Mouse (Mus musculus) NIH3T3 (cell line): Measurements from ENCODE around the gene Flvcr2.
"Not testable (repeated sequence)": the region's sequence is repeated elsewhere in the genome, so short reads cannot be mapped to it uniquely, and the experiment has no call there.

Experiments used
- DNase-seq: peaks from one replicate; pipeline ENCODE4 v3.0.0-alpha.2; 2012; ENCODE audit warnings: low read depth

Flvcr2 gene

DNA sequence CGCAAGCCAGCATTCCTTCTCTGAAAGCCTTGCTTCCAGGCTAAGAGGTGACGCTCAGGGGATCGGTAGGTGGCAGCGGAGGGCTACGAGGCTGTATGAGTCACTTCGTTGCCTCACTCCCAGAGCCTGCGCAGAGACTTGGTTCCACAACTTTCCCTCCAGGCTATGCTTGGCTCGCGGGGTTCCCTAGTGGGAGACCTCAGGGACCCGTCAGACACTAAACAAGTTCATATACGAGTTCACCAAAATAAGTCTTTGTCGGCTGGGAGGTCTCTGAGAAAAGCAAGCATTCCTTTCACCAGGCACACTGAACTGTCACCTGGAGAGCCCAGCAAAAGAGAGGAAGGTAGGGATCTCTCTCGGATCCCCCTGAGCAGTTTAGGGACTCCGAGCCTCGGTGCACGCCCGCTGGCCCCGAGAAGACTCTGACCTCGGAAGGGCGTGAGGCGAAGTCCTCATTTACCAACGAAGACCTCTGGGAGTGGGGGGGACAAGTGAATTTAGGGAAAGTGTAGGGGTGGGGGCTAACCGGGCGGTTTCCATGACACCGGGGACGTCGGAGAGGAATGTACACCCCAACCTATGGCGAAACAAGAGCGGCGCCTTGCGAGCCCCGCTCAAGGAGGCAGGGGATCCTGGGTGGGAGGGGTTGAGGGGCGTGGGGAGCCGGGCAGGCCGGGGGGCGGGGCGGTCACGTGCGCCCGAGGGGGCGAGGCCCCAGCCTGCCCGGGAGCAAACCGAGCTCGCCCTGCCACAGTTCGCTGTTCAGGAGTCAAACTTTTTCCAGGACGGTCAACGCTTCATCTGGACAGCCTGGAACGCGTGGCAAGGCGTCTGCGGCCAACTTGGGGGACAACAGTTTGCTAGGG, at the start of gene Flvcr2:
TSS of gene Flvcr2 (plus strand) at position 713 of the 869 bp plus-strand sequence.
- DNase-seq = peak; percentile 79

DNA sequence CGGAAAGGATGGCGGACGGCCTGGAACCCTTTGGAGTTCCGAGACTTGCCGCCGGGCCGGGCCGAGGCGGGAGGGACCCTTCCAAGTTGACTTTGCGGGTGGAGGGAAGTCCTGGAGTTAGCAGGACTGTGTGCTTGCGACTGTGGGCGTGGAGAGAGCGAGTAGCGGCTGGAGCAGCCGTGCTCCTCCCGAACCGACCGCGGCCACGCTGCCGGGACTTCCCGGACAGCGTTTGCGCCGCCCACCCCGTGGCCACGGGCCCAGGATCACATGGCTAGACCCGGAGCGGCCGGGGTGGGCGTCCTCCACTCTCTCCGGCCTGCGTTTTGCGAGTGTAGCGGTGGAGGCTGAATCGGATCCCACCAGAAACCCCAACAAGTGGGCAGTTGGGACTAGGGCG, 48.2 kb upstream of the Flvcr2 start:
- DNase-seq = not testable (repeated sequence)

DNA sequence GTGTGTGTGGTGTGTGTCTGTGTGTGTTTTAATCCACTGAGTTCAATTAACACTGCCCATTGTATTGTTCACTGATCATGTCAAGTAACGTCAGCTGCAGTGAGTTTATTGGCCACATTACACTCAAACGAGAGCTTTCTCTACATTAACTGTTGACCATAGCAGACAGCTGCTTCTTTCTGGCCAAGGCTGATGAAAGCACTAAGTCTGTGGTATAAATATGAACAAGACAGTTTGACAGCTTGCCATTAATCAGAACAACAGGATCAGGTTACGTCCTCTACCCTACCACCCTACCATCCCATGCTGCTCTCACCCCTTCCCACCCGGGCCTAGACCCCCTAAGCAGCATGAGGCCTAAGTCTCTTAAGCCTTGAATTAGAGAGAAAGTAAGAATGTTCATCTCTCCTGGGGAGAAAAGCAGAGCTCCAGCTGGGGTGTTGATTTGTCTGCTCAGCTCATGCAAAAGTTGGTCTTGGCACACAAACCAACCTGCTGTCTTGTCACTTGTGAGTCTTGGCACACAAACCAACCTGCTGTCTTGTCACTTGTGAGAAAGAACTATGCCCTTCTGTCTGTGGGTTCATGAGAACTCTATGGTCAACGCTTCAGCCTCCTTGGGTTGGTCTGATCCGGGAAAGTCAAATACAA, 46.0 kb upstream of the Flvcr2 start:
- no peak for DNase-seq

DNA sequence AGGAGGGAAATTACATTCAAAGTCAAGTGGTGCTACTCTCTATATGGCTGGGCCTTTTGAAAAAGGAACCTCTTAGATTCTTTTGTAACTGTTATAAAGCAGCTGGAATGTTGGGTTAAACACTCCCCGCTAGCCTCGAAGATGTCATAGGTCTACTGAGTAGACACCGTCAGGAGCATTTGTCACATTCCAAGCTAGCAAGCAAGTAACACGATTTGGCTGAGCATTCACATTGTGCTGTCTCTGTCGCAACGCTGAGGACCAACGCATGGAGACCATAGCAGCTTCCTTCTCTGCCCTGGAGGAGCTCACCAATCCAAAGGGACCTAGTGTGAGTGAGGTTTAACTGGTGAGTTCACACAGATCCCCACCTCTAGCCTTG, 45.5 kb upstream of the Flvcr2 start:
- no peak for DNase-seq

DNA sequence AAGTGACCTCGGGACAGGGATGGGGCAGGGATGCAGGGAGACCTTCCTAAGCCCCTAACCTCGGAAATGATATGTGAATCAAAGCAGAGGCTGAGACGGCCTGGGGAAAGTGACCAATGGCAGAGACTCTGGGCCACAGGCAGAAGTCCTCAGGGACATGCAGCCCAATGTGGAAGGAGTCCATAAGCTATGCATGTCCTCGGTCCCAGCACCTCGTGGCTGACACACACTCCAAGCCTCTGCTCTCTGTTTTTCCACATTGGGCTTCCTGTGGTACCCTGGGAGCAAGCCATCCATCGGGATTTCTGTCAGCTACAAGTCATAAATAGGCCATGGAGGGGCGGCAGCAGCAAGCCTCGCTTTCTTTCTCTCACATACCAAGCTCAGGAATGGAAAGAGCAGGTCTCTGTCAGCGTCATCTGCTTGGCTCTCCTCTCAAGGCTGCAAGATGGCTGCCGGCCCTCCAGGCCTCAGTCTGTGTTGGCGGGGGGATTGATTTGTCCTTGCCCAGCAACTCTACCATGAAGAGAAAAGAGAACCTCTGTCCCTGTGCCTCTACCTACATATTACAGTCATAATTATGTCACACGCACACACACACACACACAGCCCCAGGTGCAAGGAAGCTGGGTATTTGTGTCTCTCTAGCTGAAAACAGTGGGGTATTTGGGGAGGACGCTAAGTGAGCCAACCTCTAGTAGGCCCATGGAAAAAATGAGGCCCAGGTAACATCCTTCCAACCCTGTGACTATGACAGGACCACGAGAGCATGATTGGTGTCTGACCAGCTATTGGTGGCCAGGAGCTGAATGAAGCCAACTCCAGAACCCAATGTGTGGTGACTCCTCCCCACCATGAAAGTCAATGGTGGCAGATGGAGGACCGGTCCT, 43.9 kb upstream of the Flvcr2 start:
- DNase-seq = no peak

DNA sequence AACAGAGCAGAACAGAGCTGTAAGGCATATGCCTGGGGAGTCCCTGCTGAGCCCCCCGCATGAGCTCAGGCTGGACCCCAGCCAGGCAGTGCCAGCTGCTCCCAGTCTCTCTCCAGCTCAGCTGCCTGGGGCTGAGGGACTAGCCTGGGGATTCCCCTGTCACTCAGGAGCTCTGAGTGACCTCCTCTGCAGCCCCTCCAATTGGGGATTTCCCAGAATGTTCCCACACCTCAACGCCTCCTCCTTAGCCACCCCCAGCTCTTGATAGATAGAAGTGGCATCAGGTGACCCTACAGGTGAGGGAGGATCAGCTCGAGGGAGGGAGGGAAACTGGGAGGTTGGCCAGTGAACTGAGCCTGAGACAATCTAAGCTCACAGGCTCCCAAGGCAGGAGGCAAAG, 42.8 kb upstream of the Flvcr2 start:
- no peak for DNase-seq

DNA sequence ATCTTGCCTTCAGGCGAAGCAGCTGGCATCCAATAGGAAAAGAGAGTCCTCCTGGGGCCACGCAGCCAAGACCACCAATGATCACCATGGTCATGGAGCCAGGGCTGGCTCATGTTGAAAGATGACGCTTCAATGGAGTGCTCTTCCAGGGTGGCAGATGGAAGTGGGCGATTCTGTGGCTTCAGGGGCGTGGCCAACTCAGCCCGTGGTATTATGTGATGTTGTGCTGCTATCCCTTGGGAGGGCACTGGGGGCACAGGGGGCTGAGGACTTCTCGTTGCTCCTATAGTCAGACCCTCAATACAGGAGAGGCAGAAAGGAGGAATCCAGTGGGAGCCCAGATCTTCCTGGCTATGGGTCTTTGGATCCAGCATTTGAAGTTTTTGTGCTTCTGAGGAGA, 41.8 kb upstream of the Flvcr2 start:
- no peak for DNase-seq

DNA sequence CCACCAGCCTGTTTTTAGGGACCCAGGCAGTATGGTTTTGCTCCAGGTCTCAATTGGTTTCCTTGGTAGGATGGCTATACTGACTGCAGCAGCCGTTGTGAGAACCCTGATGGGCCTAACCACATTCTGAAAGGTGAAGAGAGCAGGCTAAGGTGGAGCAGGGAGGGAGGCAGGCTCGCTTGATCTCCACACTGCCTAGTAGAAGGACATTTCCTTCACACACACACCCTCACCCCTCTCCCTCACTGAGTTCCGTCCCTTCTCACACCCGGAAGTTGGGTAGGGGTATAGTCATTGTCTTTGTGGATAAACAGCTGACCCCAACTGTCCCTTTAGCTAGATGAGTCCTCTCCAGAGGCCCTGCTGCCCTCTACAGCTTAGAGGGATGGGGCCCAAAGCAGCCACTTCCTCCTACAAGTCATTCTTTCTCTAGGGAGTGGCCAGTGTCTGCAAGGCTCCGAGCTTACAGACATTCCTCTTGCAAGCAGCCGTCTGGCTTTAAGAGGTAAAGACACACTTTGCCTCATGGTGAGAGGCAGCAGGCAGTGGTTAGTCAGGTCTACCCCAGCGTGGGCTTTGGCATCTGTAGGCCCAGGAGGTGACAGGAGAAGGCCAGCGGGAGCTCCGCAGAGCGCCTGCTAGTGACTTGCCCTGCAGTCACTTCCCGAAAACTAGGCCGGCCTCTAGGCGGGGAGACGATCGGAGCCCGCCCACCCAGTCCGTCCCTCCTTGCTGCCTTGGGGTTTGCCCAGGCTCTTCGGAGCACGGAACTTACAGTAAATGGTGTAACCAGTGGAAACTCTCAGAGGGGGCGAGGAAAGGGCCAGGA, 41.1 kb upstream of the Flvcr2 start:
- peak; percentile 81 for DNase-seq

DNA sequence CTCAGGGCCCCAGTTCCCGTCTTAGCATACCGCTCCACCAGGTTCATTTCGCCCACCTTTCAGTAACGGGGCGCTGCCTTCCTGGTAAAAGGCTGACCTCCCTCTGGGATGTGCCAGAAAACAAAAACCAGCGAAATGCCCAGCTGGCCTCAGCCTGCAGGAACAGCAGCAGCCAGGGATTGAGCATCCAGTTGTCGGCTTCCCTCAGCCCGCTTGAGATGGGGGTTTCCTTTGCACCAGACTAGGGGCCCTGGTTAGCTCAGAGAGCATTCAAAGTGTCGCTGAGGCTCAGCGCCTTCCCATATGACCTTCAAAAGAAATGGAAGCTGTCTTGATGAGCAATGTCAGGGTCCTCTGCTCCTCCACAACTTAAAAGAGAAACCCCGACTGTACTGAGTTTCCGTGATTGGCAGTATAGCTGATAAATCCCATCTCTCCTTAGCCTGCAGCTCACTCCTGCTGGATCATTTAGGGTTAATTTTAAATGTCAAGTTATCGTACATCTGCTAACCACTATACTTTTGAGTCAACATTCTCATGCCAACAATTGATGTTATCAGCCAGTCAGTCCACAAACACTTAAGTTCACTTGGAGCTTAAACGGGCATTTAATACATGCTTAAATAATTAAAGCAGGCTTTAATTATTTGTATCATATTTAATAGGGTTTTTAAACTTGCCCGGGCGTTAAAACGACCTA, 40.4 kb upstream of the Flvcr2 start:
- no peak for DNase-seq

DNA sequence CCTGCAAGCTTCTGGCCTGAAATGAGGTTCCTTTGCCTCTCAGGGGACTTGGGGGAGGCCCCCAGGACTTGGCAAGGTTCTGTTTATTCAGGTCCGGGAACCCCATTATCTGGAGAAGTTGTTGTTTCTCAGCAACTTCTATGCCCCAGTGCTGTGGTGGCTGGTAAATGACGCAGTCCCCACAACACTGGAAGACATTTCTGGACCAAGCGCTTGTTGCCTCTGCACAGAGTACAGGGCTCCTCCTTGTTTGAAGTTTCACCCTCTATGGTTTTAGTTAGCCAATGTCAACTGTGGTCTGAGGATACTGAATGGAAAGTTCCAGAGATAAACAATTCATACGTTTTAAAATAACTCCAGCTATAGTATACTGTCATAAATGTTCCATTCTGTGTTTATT, 39.4 kb upstream of the Flvcr2 start:
- DNase-seq = no peak

DNA sequence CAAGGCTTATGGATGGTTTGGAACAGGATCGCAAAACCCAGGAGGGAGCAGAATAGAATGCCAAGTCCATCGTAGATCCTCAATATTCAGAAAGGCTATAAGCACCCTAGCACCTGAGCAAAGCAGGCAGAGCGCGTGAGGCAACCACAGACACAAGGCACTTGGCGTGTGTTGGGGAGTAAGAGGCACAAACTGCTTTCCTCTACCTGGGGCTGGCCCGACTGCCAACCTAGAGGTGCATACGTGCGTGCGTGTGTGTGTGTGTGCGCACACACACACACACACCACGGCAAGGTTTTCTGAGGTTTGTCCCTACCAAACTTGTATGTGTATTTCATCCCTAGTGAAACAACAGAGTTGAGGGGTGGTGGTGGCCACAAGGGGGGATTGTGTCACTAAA, 38.9 kb upstream of the Flvcr2 start:
- no peak for DNase-seq

DNA sequence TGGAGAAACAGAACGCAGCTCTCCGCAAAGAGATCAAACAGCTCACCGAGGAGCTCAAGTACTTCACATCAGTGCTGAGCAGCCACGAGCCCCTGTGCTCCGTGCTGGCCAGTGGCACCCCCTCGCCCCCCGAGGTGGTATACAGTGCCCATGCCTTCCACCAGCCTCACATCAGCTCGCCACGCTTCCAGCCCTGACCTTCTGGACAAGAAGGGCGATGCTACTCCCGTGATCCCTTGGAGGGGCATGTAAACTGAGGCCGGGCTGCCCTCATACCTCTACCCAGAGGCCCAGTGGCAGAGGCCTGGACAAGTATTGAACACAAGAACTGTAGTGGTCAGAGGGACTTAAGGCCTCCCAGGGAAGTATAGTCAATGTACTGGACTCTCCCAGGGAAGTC, 37.8 kb upstream of the Flvcr2 start:
- DNase-seq = no peak

DNA sequence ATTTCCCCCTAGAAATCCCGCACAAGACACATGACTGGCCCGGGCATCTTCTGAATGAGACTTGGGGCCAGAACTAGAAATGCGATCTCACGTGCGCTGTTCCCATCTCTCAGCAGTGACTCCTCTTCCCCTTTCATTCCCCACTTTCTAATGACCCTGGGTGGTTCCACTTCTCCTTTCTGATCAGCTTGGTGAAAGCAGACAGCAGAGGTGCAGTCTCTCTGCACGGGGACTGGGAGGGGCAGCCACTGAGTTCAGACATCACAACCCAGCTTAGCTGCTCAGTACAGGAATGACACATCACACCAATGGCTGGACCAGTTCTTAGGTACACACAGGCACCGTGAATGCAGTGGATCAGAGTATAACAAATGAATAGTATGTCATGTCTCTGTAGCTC, 35.6 kb upstream of the Flvcr2 start:
- DNase-seq = no peak

DNA sequence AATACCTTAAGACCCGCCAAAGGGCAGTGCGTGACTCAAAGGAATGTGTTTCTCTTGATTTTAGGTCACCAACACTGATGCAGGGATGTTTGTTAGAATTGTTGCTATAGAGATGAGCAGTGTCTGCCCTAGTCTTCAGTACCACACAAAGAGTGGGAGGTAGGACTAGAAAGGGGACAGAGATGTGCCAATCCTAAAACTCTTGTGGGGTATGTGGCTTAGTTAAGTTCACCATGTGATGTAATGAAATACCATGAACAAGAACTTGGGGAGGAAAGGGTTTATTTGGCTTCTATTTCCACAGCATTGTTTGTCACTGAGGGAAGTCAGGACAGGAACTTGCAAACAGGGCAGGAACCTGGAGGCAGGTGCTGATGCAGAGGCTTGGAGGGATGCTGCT, 33.8 kb upstream of the Flvcr2 start:
- no peak for DNase-seq

DNA sequence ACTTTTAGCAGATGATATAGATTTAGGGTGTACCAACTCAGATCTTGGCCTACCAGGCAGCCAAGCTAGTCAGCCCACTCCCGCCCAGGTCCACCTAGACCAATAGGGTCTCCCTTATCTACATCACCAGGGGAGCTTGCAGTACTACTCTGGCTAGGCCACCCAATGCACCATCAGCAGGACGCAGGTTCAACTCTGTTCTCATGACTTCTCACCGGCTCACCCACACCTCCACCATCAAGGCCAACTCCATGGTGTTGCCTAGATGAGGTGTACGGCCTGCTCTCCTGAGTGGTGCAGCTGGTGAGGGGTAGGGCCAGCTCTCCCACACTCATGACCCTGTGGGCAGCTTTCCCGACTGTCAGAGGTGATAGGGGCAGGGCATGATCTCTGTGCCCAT, 32.2 kb upstream of the Flvcr2 start:
- no peak for DNase-seq

DNA sequence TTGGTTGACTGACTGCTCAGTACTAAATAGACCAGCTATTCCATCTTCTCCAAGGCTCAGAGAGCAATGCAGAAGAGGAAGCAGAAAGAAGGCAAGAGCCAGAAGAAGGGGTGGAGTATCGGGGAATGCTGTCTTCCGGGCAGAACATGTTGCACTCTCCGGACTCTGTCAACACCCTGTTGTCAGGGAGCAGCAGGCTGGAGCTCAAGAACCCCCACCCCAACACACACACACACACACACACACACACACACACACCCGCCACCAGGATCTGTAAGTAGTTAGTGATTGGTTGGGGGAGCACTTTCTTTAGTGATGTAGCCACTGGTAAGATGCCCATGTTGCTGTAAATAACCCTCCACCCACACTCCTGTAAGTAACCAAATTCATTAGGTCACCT, 21.0 kb upstream of the Flvcr2 start:
- no peak for DNase-seq

DNA sequence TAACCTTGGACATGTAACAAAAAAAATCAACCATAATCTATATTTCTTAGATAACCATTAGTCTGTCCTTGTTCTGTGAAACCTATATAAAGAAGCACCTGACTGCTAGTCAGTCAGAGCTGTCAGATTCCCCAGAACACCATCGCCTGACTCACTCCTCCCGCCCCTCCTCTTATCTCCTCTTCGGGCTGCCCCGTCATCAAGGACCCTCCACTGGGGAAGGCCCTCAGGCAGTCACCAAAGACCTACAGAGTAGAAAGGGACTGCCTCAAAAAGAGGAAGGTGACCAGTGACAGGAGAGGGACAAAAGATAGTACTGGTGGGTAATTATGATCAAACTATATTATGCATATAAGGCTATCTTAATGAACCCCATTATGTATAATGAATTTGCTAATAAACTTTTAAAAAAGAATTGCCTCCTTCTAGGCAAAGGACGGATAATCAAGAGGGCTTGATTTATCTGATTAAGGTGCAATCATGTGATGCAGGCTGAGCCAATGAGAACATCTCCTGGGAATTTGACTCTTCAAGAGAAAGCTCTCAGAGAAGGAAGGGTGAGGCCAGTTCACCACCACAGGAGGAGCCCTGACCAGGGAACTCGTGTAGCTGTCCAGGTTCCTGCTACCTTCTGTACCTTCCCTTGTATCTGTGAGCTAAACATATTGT, 19.5 kb upstream of the Flvcr2 start:
- no peak for DNase-seq

DNA sequence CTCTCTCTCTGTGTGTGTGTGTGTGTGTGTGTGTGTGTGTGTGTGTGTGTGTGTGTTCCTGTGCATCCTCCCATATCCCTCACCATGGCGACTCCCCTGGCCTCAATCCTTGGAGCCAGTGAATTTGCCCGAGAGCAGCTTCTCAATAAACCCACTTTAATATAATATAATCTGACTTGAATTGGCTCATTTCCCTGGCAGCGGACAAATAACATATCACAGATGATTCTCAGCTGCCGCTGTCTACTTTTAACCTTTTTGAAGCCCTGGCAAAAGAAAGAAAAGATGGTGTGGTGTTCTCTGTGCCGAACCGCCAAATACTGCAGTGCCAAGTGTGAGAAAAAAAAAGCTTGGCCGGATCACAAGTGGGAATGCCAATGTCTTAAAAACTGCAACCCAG, 18.2 kb upstream of the Flvcr2 start:
- peak; percentile 28 for DNase-seq

DNA sequence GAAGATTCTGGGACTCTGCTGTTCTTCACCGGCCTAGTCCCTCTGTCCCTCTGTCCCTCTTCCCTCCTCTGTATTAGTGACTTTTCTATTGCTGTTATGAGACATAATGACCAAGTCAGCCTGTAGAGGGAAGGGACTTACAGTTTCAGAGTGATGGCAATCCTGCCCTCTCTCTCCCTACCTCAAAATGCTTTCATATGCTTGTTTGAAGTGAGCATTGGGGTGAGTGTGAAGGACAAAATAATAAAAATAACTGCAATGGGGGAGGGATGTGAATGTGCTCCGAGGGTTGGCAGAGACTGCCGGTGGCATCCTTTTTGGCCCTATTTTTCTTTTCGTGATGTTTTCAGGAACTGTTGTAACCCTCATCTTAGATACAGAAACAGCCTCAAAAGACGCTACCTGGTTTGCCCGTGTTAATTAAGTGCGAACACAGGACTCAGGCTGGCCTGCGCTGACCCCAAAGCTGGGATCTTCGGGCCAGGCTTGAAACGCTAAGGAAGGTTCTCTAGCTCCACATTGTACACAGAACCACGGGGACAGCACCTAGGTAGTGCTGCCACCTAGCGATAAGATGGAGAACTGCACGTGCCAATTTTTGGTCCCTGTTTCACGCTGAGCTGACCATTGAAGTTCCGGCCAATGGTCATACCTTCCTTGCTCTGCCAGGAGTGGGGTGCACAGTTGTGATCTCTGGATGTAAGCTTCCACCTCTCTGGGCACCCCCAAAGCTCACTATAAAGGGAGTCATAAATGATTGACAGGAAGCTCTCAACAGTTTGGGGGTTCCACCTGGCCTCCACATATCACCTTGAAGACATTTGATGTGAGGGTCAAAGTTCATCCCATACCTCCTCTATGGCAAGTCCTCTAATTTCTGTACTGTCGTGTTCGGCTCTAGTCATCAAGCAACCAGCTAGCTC, 17.1 kb upstream of the Flvcr2 start:
- peak; percentile 77 for DNase-seq

DNA sequence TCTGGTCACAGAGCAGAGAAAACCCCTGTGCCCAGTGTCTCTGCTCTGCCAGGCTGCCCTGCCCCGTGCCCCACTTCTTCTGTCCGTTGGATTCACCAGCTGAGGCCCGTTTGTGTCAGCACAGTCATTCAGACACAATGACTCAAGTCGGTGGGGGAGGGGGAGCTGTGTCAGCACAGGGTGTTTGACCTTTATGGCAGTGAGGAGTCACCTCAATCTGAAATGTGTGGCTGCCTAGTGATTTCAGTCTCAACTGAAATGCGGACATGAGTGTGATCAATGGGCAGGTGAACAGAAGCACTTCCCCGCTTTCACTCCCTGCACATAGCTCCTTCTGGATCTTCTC, 16.4 kb upstream of the Flvcr2 start:
- DNase-seq = no peak
